Mouse (Mus musculus) lung, embryonic 16.5 days (tissue): ENCODE results near the gene Rnf180. TPM values are rescaled to one million over a fixed set of nuclear protein-coding genes. Genes with fewer than 3 reads are reported as not detected.

Experiments used
- ATAC-seq: fragments of 200-750 bp; cut with Nextera tagmentation; 2 replicates; pipeline ENCODE4 v1.8.0; 2017; ENCODE audit warnings: low read depth, mild to moderate bottlenecking, moderate library complexity
- H3K27ac ChIP-seq: fragments of 300-500 bp; sonication (generic); 2 replicates; pipeline ENCODE4 v1.5.1; 2014; ENCODE audit warnings: mild to moderate bottlenecking, control low read depth, low read length
- H3K27me3 ChIP-seq: fragments of 300-500 bp; sonication (generic); 2 replicates; pipeline ENCODE4 v1.6.1; 2014; ENCODE audit warnings: low read depth, low read length, mixed read lengths; ENCODE audit not compliant: control insufficient read depth, insufficient read depth
- H3K36me3 ChIP-seq: fragments of 300-500 bp; sonication (generic); 2 replicates; pipeline ENCODE4 v1.6.1; 2014; ENCODE audit warnings: low read length; ENCODE audit not compliant: control insufficient read depth, insufficient read depth
- H3K4me1 ChIP-seq: fragments of 300-500 bp; sonication (generic); replicated peaks from 2 replicates; pipeline ENCODE4 v1.6.1; 2014; ENCODE audit warnings: low read length, mixed read lengths; ENCODE audit not compliant: control insufficient read depth, insufficient read depth
- H3K4me2 ChIP-seq: fragments of 300-500 bp; sonication (generic); 2 replicates; pipeline ENCODE4 v1.6.1; 2014; ENCODE audit warnings: low read depth, low read length, control low read depth
- H3K4me3 ChIP-seq: fragments of 300-500 bp; sonication (generic); 2 replicates; pipeline ENCODE4 v1.5.1; 2014; ENCODE audit warnings: mild to moderate bottlenecking, low read length, control low read depth
- H3K9ac ChIP-seq: fragments of 300-500 bp; sonication (generic); 2 replicates; pipeline ENCODE4 v1.6.1; 2014; ENCODE audit warnings: low read length, control low read depth
- H3K9me3 ChIP-seq: fragments of 300-500 bp; sonication (generic); 2 replicates; pipeline ENCODE4 v1.6.1; 2016; ENCODE audit warnings: low read length; ENCODE audit not compliant: control insufficient read depth
- WGBS: fragments of 180-500 bp; shearing (Covaris S2); extraction: QIAGEN DNeasy Blood & Tissue Kit; methylation state at CpG from one replicate; pipeline ENCODE4 v1.1.7; 2014; 5-methylcytosine and 5-hydroxymethylcytosine counted together
- polyA plus RNA-seq: library from polyadenylated mRNA; unstranded; fragments of >200 nt; fragmentation: Nextera tagmentation; extraction: Ambion mirVana; gene quantifications from 2 replicates; pipeline ENCODE4 v1.2.1, GENCODE M21; 2015

Rnf180 gene
- polyA plus RNA-seq, 1 experiment from 2014 or later: 3.7 TPM

GRCm38 (mm10) chr13:105222016-105222725 lies 72.4 kb downstream of the Rnf180 start:
- no peaks in the 10 kb centered on the region for H3K4me1 ChIP-seq
- no peak for ATAC-seq
- H3K9me3 ChIP-seq: no peaks in the 10 kb centered on the region
- no peak overlapping the region for H3K9ac ChIP-seq
- no peak overlapping the region for H3K4me2 ChIP-seq
- no peaks in the 10 kb centered on the region for H3K36me3 ChIP-seq
- 84% methylated on average over 5 of the region's 5 CpGs for WGBS
- no peak overlapping the region for H3K27ac ChIP-seq
- H3K27me3 ChIP-seq: no peaks in the 10 kb centered on the region
- H3K4me3 ChIP-seq: no peak overlapping the region

GRCm38 (mm10) chr13:105210746-105211145 lies 83.9 kb downstream of the Rnf180 start:
- Histone ChIP-seq H3K27me3 (no peaks in the 10 kb centered on the region), H3K36me3 (no peaks in the 10 kb centered on the region), H3K4me2 (no peak overlapping the region), H3K4me3 (no peak overlapping the region), H3K9me3 (no peaks in the 10 kb centered on the region), H3K4me1 (no peaks in the 10 kb centered on the region), H3K9ac (no peak overlapping the region), H3K27ac (no peak overlapping the region)
- ATAC-seq: no peak
- WGBS: 63% methylated on average over 3 of the region's 3 CpGs

- Histone ChIP-seq H3K9ac (no peak overlapping the region), H3K27me3 (no peaks in the 10 kb centered on the region), H3K9me3 (no peaks in the 10 kb centered on the region), H3K36me3 (no peaks in the 10 kb centered on the region), H3K4me3 (no peak overlapping the region), H3K4me1 (no peaks in the 10 kb centered on the region), H3K4me2 (no peak overlapping the region), H3K27ac (no peak overlapping the region)
- WGBS: 87% methylated on average over 3 of the region's 3 CpGs
- ATAC-seq: no peak
Observed at GRCm38 (mm10) chr13:105203851-105204250, 90.8 kb downstream of the Rnf180 start.

GRCm38 (mm10) chr13:105198658-105199057 lies 96.0 kb downstream of the Rnf180 start:
- Histone ChIP-seq H3K4me3 (no peak overlapping the region), H3K4me1 (no peaks in the 10 kb centered on the region), H3K36me3 (no peaks in the 10 kb centered on the region), H3K9me3 (no peaks in the 10 kb centered on the region), H3K27ac (no peak overlapping the region), H3K27me3 (no peaks in the 10 kb centered on the region), H3K9ac (no peak overlapping the region), H3K4me2 (no peak overlapping the region)
- 51% methylated on average over 3 of the region's 3 CpGs for WGBS
- ATAC-seq: no peak

- 47% methylated on average over 3 of the region's 3 CpGs for WGBS
- no peaks in the 10 kb centered on the region for H3K27me3 ChIP-seq
- H3K27ac ChIP-seq: no peak overlapping the region
- no peak for ATAC-seq
- no peaks in the 10 kb centered on the region for H3K9me3 ChIP-seq
- H3K4me2 ChIP-seq: no peak overlapping the region
- H3K4me3 ChIP-seq: no peak overlapping the region
- H3K9ac ChIP-seq: no peak overlapping the region
- H3K4me1 ChIP-seq: no peaks in the 10 kb centered on the region
- no peaks in the 10 kb centered on the region for H3K36me3 ChIP-seq
Observed at GRCm38 (mm10) chr13:105198028-105198427, 96.6 kb downstream of the Rnf180 start.

- Histone ChIP-seq H3K27me3 (no peaks in the 10 kb centered on the region), H3K9ac (no peak overlapping the region), H3K36me3 (no peaks in the 10 kb centered on the region), H3K9me3 (no peaks in the 10 kb centered on the region), H3K4me2 (no peak overlapping the region), H3K4me3 (no peak overlapping the region), H3K27ac (no peak overlapping the region), H3K4me1 (no peaks in the 10 kb centered on the region)
- 61% methylated on average over 7 of the region's 7 CpGs for WGBS
- ATAC-seq: no peak
Observed at GRCm38 (mm10) chr13:105193583-105193982, 101.0 kb downstream of the Rnf180 start.

- Histone ChIP-seq H3K9me3 (no peaks in the 10 kb centered on the region), H3K4me2 (no peak overlapping the region), H3K4me3 (no peak overlapping the region), H3K9ac (no peak overlapping the region), H3K36me3 (no peaks in the 10 kb centered on the region), H3K27me3 (no peaks in the 10 kb centered on the region), H3K27ac (no peak overlapping the region), H3K4me1 (no peaks in the 10 kb centered on the region)
- WGBS: 82% methylated on average over 7 of the region's 7 CpGs
- ATAC-seq: no peak
Observed at GRCm38 (mm10) chr13:105188730-105189129, 105.9 kb downstream of the Rnf180 start.

- Histone ChIP-seq H3K36me3 (no peaks in the 10 kb centered on the region), H3K4me3 (no peak overlapping the region), H3K4me2 (no peak overlapping the region), H3K9me3 (no peaks in the 10 kb centered on the region), H3K27ac (no peak overlapping the region), H3K27me3 (no peaks in the 10 kb centered on the region), H3K9ac (no peak overlapping the region), H3K4me1 (no peaks in the 10 kb centered on the region)
- WGBS: 75% methylated on average over 5 of the region's 5 CpGs
- ATAC-seq: no peak
Observed at GRCm38 (mm10) chr13:105180781-105181180, 113.8 kb downstream of the Rnf180 start.

GRCm38 (mm10) chr13:105165441-105165840 lies 129.2 kb downstream of the Rnf180 start:
- ATAC-seq: peak; percentile 57; the same call in 1 of the 2 replicates
- no peaks in the 10 kb centered on the region for H3K36me3 ChIP-seq
- no peaks in the 10 kb centered on the region for H3K4me1 ChIP-seq
- no peak overlapping the region for H3K4me3 ChIP-seq
- H3K27ac ChIP-seq: no peak overlapping the region
- WGBS: 55% methylated on average over 6 of the region's 6 CpGs
- no peaks in the 10 kb centered on the region for H3K27me3 ChIP-seq
- H3K4me2 ChIP-seq: no peak overlapping the region
- H3K9ac ChIP-seq: no peak overlapping the region
- no peaks in the 10 kb centered on the region for H3K9me3 ChIP-seq

GRCm38 (mm10) chr13:105153955-105154354 lies 140.7 kb downstream of the Rnf180 start:
- WGBS: 57% methylated on average over 4 of the region's 4 CpGs
- Histone ChIP-seq H3K9me3 (no peaks in the 10 kb centered on the region), H3K4me1 (no peaks in the 10 kb centered on the region), H3K27ac (no peak overlapping the region), H3K27me3 (no peaks in the 10 kb centered on the region), H3K36me3 (no peaks in the 10 kb centered on the region), H3K4me2 (no peak overlapping the region), H3K4me3 (no peak overlapping the region), H3K9ac (no peak overlapping the region)
- ATAC-seq: no peak
